Mouse (Mus musculus) forebrain, embryonic 14.5 days (tissue): Measurements from ENCODE around the gene Sfxn5. TPM values are rescaled to one million over a fixed set of nuclear protein-coding genes. Genes with fewer than 3 reads are reported as not detected.
A peak's percentile ranks its signal among the peaks of the same experiment; 100 is the strongest.

Source experiments
- ATAC-seq: fragments of 200-750 bp; cut with Nextera tagmentation; 2 replicates; pipeline ENCODE4 v1.8.0; 2017; ENCODE audit warnings: mild to moderate bottlenecking, moderate library complexity
- DNase-seq: peaks from one replicate; pipeline ENCODE4 v3.0.0-alpha.2; 2015; ENCODE audit warnings: low spot score
- H3K27ac ChIP-seq: fragments of 300-500 bp; sonication (generic); 2 replicates; pipeline ENCODE4 v1.5.1; 2014; ENCODE audit warnings: low read depth, mild to moderate bottlenecking, control low read depth, low read length, moderate library complexity
- H3K27me3 ChIP-seq: fragments of 300-500 bp; sonication (generic); replicated peaks from 2 replicates; pipeline ENCODE4 v1.6.1; 2014; ENCODE audit warnings: low read length, control low read depth, mixed read lengths; ENCODE audit not compliant: control insufficient read depth, insufficient read depth
- H3K36me3 ChIP-seq: fragments of 300-500 bp; sonication (generic); 2 replicates; pipeline ENCODE4 v1.6.1; 2014; ENCODE audit warnings: low read length, control low read depth; ENCODE audit not compliant: control insufficient read depth, insufficient read depth
- H3K4me1 ChIP-seq: fragments of 300-500 bp; sonication (generic); 2 replicates; pipeline ENCODE4 v1.6.1; 2014; ENCODE audit warnings: antibody characterized with exemption, low read length, control low read depth; ENCODE audit not compliant: control insufficient read depth, insufficient read depth
- H3K4me2 ChIP-seq: fragments of 300-500 bp; sonication (generic); 2 replicates; pipeline ENCODE4 v1.6.1; 2014; ENCODE audit warnings: mild to moderate bottlenecking, control low read depth, low read length
- H3K4me3 ChIP-seq: fragments of 300-500 bp; sonication (generic); 2 replicates; pipeline ENCODE4 v1.5.1; 2014; ENCODE audit warnings: low read depth, low read length, control low read depth
- H3K9ac ChIP-seq: fragments of 300-500 bp; sonication (generic); 2 replicates; pipeline ENCODE4 v1.6.1; 2014; ENCODE audit warnings: mild to moderate bottlenecking, low read length, control low read depth, moderate library complexity
- H3K9me3 ChIP-seq: fragments of 300-500 bp; sonication (generic); replicated peaks from 2 replicates; pipeline ENCODE4 v1.6.1; 2016; ENCODE audit warnings: low read length, control low read depth, mixed read lengths; ENCODE audit not compliant: control insufficient read depth
- WGBS: fragments of 180-500 bp; shearing (Covaris S2); extraction: QIAGEN DNeasy Blood & Tissue Kit; methylation state at CpG from one replicate; pipeline ENCODE4 v1.1.7; 2014; 5-methylcytosine and 5-hydroxymethylcytosine counted together
- polyA plus RNA-seq: library from polyadenylated mRNA; unstranded; fragments of >200 nt; fragmentation: Nextera tagmentation; extraction: Ambion mirVana; gene quantifications from 2 replicates; pipeline ENCODE4 v1.2.1, GENCODE M21; 2014

Gene Sfxn5
- polyA plus RNA-seq, 1 experiment from 2014 or later, result 15.2 TPM

GRCm38 (mm10) chr6:85332351-85332999 lies 747 bp downstream of the Sfxn5 start:
- H3K36me3 ChIP-seq, result peaks cover 4% of the 10 kb centered on the region; the same call in 1 of the 2 replicates
- WGBS, result under 1% methylated on average over 41 of the region's 41 CpGs
- H3K4me2 ChIP-seq, result peak overlapping the region; percentile 89
- ATAC-seq (peak; percentile 40), DNase-seq (peak; percentile 34)
- H3K27ac ChIP-seq, result peak overlapping the region; percentile 49; the same call in 1 of the 2 replicates
- H3K4me1 ChIP-seq, result 0 out of 2 replicates have a peak, but pooled peaks cover 6% of the 10 kb centered on the region
- H3K27me3 ChIP-seq, result no peaks in the 10 kb centered on the region
- peak overlapping the region; percentile 69 for H3K4me3 ChIP-seq
- no peaks in the 10 kb centered on the region for H3K9me3 ChIP-seq
- peak overlapping the region; percentile 67 for H3K9ac ChIP-seq

GRCm38 (mm10) chr6:85331736-85332135 lies 1.5 kb downstream of the Sfxn5 start:
- Histone ChIP-seq H3K4me3 (peak overlapping the region; percentile 69), H3K36me3 (peaks cover 4% of the 10 kb centered on the region; the same call in 1 of the 2 replicates), H3K9ac (peak overlapping the region; percentile 67), H3K27me3 (no peaks in the 10 kb centered on the region), H3K27ac (no peak overlapping the region), H3K4me1 (0 out of 2 replicates have a peak, but pooled peaks cover 6% of the 10 kb centered on the region), H3K9me3 (no peaks in the 10 kb centered on the region), H3K4me2 (peak overlapping the region; percentile 89)
- 13% methylated on average over 8 of the region's 8 CpGs for WGBS
- DNase-seq, result no peak
- no peak for ATAC-seq

DNA sequence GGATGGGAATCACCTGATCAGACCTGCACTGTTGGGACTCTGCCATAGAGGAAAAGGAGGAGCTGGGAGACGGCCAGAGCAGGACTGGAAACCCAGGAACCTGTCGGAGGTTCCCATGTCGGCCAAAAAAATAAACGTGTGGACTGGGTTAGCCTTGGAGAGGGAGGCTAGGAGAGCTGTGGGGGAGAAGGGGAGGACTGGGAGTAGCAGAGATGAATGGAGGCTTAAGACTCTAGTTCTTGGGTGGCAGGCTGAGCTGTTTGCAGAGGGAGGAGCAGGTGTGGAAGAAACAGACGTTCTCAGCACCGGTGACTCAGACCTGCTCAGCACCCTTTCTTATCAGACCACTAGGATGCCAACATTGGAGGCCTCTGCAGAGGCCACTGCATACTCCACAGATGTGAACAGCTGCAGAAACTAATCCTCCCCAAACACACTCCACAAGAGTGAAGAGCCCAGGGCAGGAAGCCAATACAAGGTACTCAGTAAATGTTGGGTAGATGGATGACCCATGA lies 1.9 kb downstream of the Sfxn5 start:
- 43% methylated on average over 6 of the region's 6 CpGs for WGBS
- no peak overlapping the region for H3K27ac ChIP-seq
- H3K9ac ChIP-seq, result peak overlapping the region; percentile 67; the same call in 1 of the 2 replicates
- H3K9me3 ChIP-seq, result no peaks in the 10 kb centered on the region
- H3K4me3 ChIP-seq, result peak overlapping the region; percentile 69; the same call in 1 of the 2 replicates
- H3K27me3 ChIP-seq, result no peaks in the 10 kb centered on the region
- ATAC-seq (no peak), DNase-seq (peak; percentile 5)
- 0 out of 2 replicates have a peak, but pooled peaks cover 6% of the 10 kb centered on the region for H3K4me1 ChIP-seq
- peak overlapping the region; percentile 89 for H3K4me2 ChIP-seq
- peaks cover under 1% of the 10 kb centered on the region; the same call in 1 of the 2 replicates for H3K36me3 ChIP-seq

DNA sequence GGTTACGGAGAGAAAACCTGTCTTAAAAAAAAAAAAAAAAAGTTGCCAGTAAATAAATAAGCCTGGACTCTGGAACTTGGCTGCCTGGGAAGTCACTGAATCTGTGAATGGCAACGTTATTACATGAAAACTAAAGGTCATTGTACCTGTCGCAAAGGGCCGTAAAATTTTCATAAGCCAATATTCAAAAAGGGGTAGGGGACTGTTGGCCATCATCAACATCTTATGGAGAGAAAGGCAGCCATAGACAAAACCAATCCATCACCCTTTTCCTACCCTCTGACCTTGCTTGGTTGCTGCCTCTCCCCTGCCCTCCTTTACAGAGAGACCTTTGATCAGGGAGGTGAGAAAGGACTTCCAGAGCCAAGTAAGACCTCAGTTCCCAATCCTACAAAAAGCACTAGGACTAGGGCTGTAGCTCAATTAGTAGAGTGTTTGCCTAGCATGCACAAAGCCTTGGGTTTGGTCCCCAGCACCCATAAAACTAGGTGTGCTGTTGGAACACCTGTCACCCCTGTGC lies 3.5 kb downstream of the Sfxn5 start:
- no peak overlapping the region for H3K4me2 ChIP-seq
- no peaks in the 10 kb centered on the region for H3K9me3 ChIP-seq
- 0 out of 2 replicates have a peak, but pooled peaks cover 6% of the 10 kb centered on the region for H3K4me1 ChIP-seq
- no peak overlapping the region for H3K27ac ChIP-seq
- no peak for DNase-seq
- ATAC-seq, result no peak
- H3K9ac ChIP-seq, result no peak overlapping the region
- 97% methylated on average over 4 of the region's 4 CpGs for WGBS
- H3K27me3 ChIP-seq, result no peaks in the 10 kb centered on the region
- no peak overlapping the region for H3K4me3 ChIP-seq
- no peaks in the 10 kb centered on the region for H3K36me3 ChIP-seq

- no peak overlapping the region for H3K4me3 ChIP-seq
- H3K27ac ChIP-seq, result no peak overlapping the region
- no peaks in the 10 kb centered on the region for H3K9me3 ChIP-seq
- H3K36me3 ChIP-seq, result no peaks in the 10 kb centered on the region
- no peak overlapping the region for H3K9ac ChIP-seq
- ATAC-seq, result no peak
- no peaks in the 10 kb centered on the region for H3K27me3 ChIP-seq
- WGBS, result 87% methylated on average over 4 of the region's 4 CpGs
- H3K4me2 ChIP-seq, result no peak overlapping the region
- DNase-seq, result no peak
- H3K4me1 ChIP-seq, result 0 out of 2 replicates have a peak, but pooled peaks cover 3% of the 10 kb centered on the region
These were observed 6.7 kb downstream of the Sfxn5 start for GRCm38 (mm10) chr6:85326564-85326963.

- ATAC-seq (no peak), DNase-seq (no peak)
- Histone ChIP-seq H3K4me2 (no peak overlapping the region), H3K9me3 (no peaks in the 10 kb centered on the region), H3K4me3 (no peak overlapping the region), H3K36me3 (no peaks in the 10 kb centered on the region), H3K9ac (no peak overlapping the region), H3K27ac (no peak overlapping the region), H3K4me1 (no peaks in the 10 kb centered on the region), H3K27me3 (no peaks in the 10 kb centered on the region)
- WGBS, result 28% methylated on average over 2 of the region's 2 CpGs
These were observed 8.1 kb downstream of the Sfxn5 start for GRCm38 (mm10) chr6:85325109-85325508.

GRCm38 (mm10) chr6:85320445-85320866 lies 12.8 kb downstream of the Sfxn5 start:
- H3K27me3 ChIP-seq, result no peaks in the 10 kb centered on the region
- 6% methylated on average over 6 of the region's 6 CpGs for WGBS
- H3K9me3 ChIP-seq, result no peaks in the 10 kb centered on the region
- ATAC-seq, result peak; percentile 94
- peak overlapping the region; percentile 63 for H3K27ac ChIP-seq
- 0 out of 2 replicates have a peak, but pooled peaks cover 3% of the 10 kb centered on the region for H3K36me3 ChIP-seq
- H3K4me1 ChIP-seq, result no peaks in the 10 kb centered on the region
- H3K9ac ChIP-seq, result no peak overlapping the region
- H3K4me3 ChIP-seq, result no peak overlapping the region
- H3K4me2 ChIP-seq, result no peak overlapping the region
- DNase-seq, result peak; percentile 84

GRCm38 (mm10) chr6:85316211-85316610 lies 17.0 kb downstream of the Sfxn5 start:
- H3K4me1 ChIP-seq, result peaks cover 11% of the 10 kb centered on the region
- no peak overlapping the region for H3K27ac ChIP-seq
- 89% methylated on average over 2 of the region's 2 CpGs for WGBS
- ATAC-seq (no peak), DNase-seq (no peak)
- no peaks in the 10 kb centered on the region for H3K9me3 ChIP-seq
- H3K27me3 ChIP-seq, result no peaks in the 10 kb centered on the region
- no peak overlapping the region for H3K4me2 ChIP-seq
- H3K36me3 ChIP-seq, result 0 out of 2 replicates have a peak, but pooled peaks cover 3% of the 10 kb centered on the region
- no peak overlapping the region for H3K9ac ChIP-seq
- H3K4me3 ChIP-seq, result no peak overlapping the region
